Mouse (Mus musculus) heart, adult 2 months (tissue): ENCODE measurements around the gene Sgk1. TPM values are rescaled to one million over a fixed set of nuclear protein-coding genes. Genes with fewer than 3 reads are reported as not detected.

ENCODE experiments used
- DNase-seq, 2 experiments: peaks; one replicate each; pipeline ENCODE4 v3.0.0; 2021
- H3K27ac ChIP-seq: fragments of 200-600 bp; 2 replicates; pipeline ENCODE4 v1.8.1; 2022
- H3K27me3 ChIP-seq: fragments of 200-500 bp; 2 replicates; pipeline ENCODE4 v1.6.1; 2012; ENCODE audit warnings: mild to moderate bottlenecking, low read length, inconsistent platforms, mixed read lengths; ENCODE audit not compliant: control insufficient read depth, insufficient read depth
- H3K36me3 ChIP-seq: fragments of 200-500 bp; 2 replicates; pipeline ENCODE4 v1.6.1; 2012; ENCODE audit warnings: low read length, inconsistent platforms; ENCODE audit not compliant: control insufficient read depth, insufficient read depth
- H3K4me1 ChIP-seq: fragments of 200-500 bp; 2 replicates; pipeline ENCODE4 v1.6.1; 2011; ENCODE audit warnings: low read length; ENCODE audit not compliant: control insufficient read depth, insufficient read depth
- H3K4me3 ChIP-seq: fragments of 200-600 bp; 2 replicates; pipeline ENCODE4 v1.8.1; 2022
- H3K79me2 ChIP-seq: fragments of 200-500 bp; replicated peaks from 2 replicates; pipeline ENCODE4 v1.6.1; 2012; ENCODE audit warnings: mild to moderate bottlenecking, inconsistent platforms, low read length, moderate library complexity, mixed read lengths; ENCODE audit not compliant: control insufficient read depth, insufficient read depth
- H3K9ac ChIP-seq: fragments of 200-500 bp; 2 replicates; pipeline ENCODE4 v1.6.1; 2012; ENCODE audit warnings: low read depth, mild to moderate bottlenecking, control low read depth, inconsistent platforms, low read length, mixed read lengths
- CTCF ChIP-seq: fragments of 200-600 bp; IDR thresholded peaks from 2 replicates; pipeline ENCODE4 v1.8.1; 2022; ENCODE audit warnings: antibody characterized with exemption, mild to moderate bottlenecking, moderate library complexity
- EP300 ChIP-seq: fragments of 200-500 bp; IDR thresholded peaks from 2 replicates; pipeline ENCODE4 v1.6.1; 2011; ENCODE audit warnings: low read depth, low read length, control low read depth; ENCODE audit not compliant: insufficient read depth
- POLR2A ChIP-seq: fragments of 200-500 bp; IDR thresholded peaks from 2 replicates; pipeline ENCODE4 v1.6.1; 2011; ENCODE audit warnings: mild to moderate bottlenecking, low read depth, low read length, control low read depth; ENCODE audit not compliant: insufficient read depth
- WGBS: fragments of 180-500 bp; shearing (Covaris S2); methylation state at CpG from one replicate; pipeline ENCODE4 v1.1.7; 2018; 5-methylcytosine and 5-hydroxymethylcytosine counted together
- intact Hi-C: fragments of 180-260 bp; cut with DNase I; formaldehyde crosslinking; loops from one replicate; pipeline ENCODE4 v1.15.1; 2025
- polyA plus RNA-seq: library from polyadenylated mRNA; depleted of rRNA; stranded (reverse); fragments of >200 nt; gene quantifications from 2 replicates; pipeline ENCODE4 v1.2.3, GENCODE M21; 2012
- total RNA-seq, 2 experiments: library from RNA; stranded (reverse); gene quantifications; 2 replicates each; pipeline ENCODE4 v1.2.3; 2021

The Sgk1 gene
- total and polyA plus RNA-seq, 3 experiments, result 31.9 to 89.1 (median 64.7) TPM

- H3K79me2 ChIP-seq, result no peaks in the 10 kb centered on the region
- intact Hi-C loops, result no loop called here
- peaks cover 14% of the 10 kb centered on the region for H3K4me1 ChIP-seq
- H3K36me3 ChIP-seq, result peaks cover 4% of the 10 kb centered on the region
- no peaks in the 10 kb centered on the region for H3K27me3 ChIP-seq
- no peak overlapping the region for H3K9ac ChIP-seq
- H3K27ac ChIP-seq, result no peak overlapping the region
- H3K4me3 ChIP-seq, result no peak overlapping the region
- DNase-seq, result no peak
- 44% methylated on average over 5 of the region's 5 CpGs for WGBS
- TF ChIP-seq POLR2A (no peak), EP300 (no peak), CTCF (no peak)
Measured at GRCm38 (mm10) chr10:21906894-21907446, 25.0 kb downstream of the Sgk1 start.

GRCm38 (mm10) chr10:21907784-21908183 is 25.8 kb downstream of the Sgk1 start:
- intact Hi-C loops, result no loop called here
- TF ChIP-seq POLR2A (no peak), EP300 (no peak), CTCF (no peak)
- H3K36me3 ChIP-seq, result peaks cover 4% of the 10 kb centered on the region
- peaks cover 11% of the 10 kb centered on the region for H3K4me1 ChIP-seq
- no peaks in the 10 kb centered on the region for H3K79me2 ChIP-seq
- DNase-seq, result no peak
- H3K4me3 ChIP-seq, result no peak overlapping the region
- H3K9ac ChIP-seq, result no peak overlapping the region
- WGBS, result 58% methylated on average over 3 of the region's 3 CpGs
- H3K27ac ChIP-seq, result peak overlapping the region; percentile 67
- H3K27me3 ChIP-seq, result no peaks in the 10 kb centered on the region

- no peak for DNase-seq
- H3K27ac ChIP-seq, result peak overlapping the region; percentile 67
- peaks cover 11% of the 10 kb centered on the region for H3K4me1 ChIP-seq
- H3K4me3 ChIP-seq, result no peak overlapping the region
- no peaks in the 10 kb centered on the region for H3K79me2 ChIP-seq
- no peak overlapping the region for H3K9ac ChIP-seq
- intact Hi-C loops, result no loop called here
- WGBS, result 50% methylated on average over 1 of the region's 1 CpGs
- peaks cover 2% of the 10 kb centered on the region; the same call in 1 of the 2 replicates for H3K36me3 ChIP-seq
- no peak for TF ChIP-seq CTCF
- TF ChIP-seq POLR2A, result no peak
- no peak for TF ChIP-seq EP300
- H3K27me3 ChIP-seq, result no peaks in the 10 kb centered on the region
Measured at GRCm38 (mm10) chr10:21908686-21909085, 26.7 kb downstream of the Sgk1 start.

GRCm38 (mm10) chr10:21910334-21910733 is 28.4 kb downstream of the Sgk1 start:
- Histone ChIP-seq H3K79me2 (no peaks in the 10 kb centered on the region), H3K4me3 (no peak overlapping the region), H3K27ac (no peak overlapping the region), H3K27me3 (no peaks in the 10 kb centered on the region), H3K9ac (no peak overlapping the region), H3K36me3 (peaks cover 2% of the 10 kb centered on the region; the same call in 1 of the 2 replicates), H3K4me1 (peaks cover 11% of the 10 kb centered on the region)
- intact Hi-C loops, result no loop called here
- 91% methylated on average over 9 of the region's 9 CpGs for WGBS
- DNase-seq, result no peak
- TF ChIP-seq POLR2A, result no peak
- TF ChIP-seq EP300, result no peak
- TF ChIP-seq CTCF, result no peak

- WGBS, result 71% methylated on average over 10 of the region's 10 CpGs
- TF ChIP-seq EP300 (no peak), CTCF (no peak), POLR2A (no peak)
Measured at GRCm38 (mm10) chr10:21911303-21911947, 29.4 kb downstream of the Sgk1 start.

GRCm38 (mm10) chr10:21914751-21915150 is 32.8 kb downstream of the Sgk1 start:
- Histone ChIP-seq H3K36me3 (no peaks in the 10 kb centered on the region), H3K27ac (no peak overlapping the region), H3K4me1 (peaks cover 4% of the 10 kb centered on the region), H3K4me3 (no peak overlapping the region), H3K27me3 (no peaks in the 10 kb centered on the region), H3K79me2 (no peaks in the 10 kb centered on the region), H3K9ac (no peak overlapping the region)
- 44% methylated on average over 1 of the region's 1 CpGs for WGBS
- DNase-seq, result no peak
- intact Hi-C loops, result loop anchor here (5.0 kb wide), 2 partner anchors 57 to 212 kb away; no protein-coding TSS in a partner anchor
- TF ChIP-seq EP300 (no peak), POLR2A (no peak), CTCF (no peak)

More at GRCm38 (mm10) chr10:21911303-21911947, 29.4 kb downstream of the Sgk1 start:
- H3K4me3 ChIP-seq, result no peak overlapping the region
- intact Hi-C loops, result no loop called here
- H3K4me1 ChIP-seq, result peaks cover 11% of the 10 kb centered on the region
- H3K27ac ChIP-seq, result no peak overlapping the region
- H3K36me3 ChIP-seq, result peaks cover 2% of the 10 kb centered on the region; the same call in 1 of the 2 replicates
- H3K79me2 ChIP-seq, result no peaks in the 10 kb centered on the region
- H3K27me3 ChIP-seq, result no peaks in the 10 kb centered on the region
- DNase-seq, result no peak
- H3K9ac ChIP-seq, result no peak overlapping the region
